Mouse (Mus musculus) heart, embryonic 14.5 days (tissue): ENCODE results near the gene Adamts8. TPM values are rescaled to one million over a fixed set of nuclear protein-coding genes. Genes with fewer than 3 reads are reported as not detected.

ENCODE experiments used
- ATAC-seq: fragments of 200-750 bp; cut with Nextera tagmentation; 2 replicates; pipeline ENCODE4 v1.8.0; 2017; ENCODE audit warnings: low read depth, moderate TSS enrichment; ENCODE audit not compliant: insufficient number of reproducible peaks, insufficient read depth, low FRiP score
- H3K27ac ChIP-seq, 2 experiments: fragments of 200-500 bp in 1 of 2; fragments of 300-500 bp in 1 of 2; sonication (generic) in 1 of 2; replicated peaks in 1 of 2; 2 replicates each; pipeline ENCODE4 v1.5.1; 2012 to 2014; ENCODE audit warnings: low read depth in 2 of 2, low read length in 2 of 2, control low read depth in 1 of 2, mild to moderate bottlenecking in 1 of 2, mixed read lengths in 1 of 2; ENCODE audit not compliant: control insufficient read depth in 1 of 2, insufficient read depth in 1 of 2
- H3K27me3 ChIP-seq: fragments of 300-500 bp; sonication (generic); 2 replicates; pipeline ENCODE4 v1.6.1; 2014; ENCODE audit warnings: mild to moderate bottlenecking, low read length, control low read depth; ENCODE audit not compliant: control insufficient read depth, insufficient read depth
- H3K36me3 ChIP-seq: fragments of 300-500 bp; sonication (generic); 2 replicates; pipeline ENCODE4 v1.6.1; 2014; ENCODE audit warnings: mild to moderate bottlenecking, control low read depth, low read length, mixed read lengths; ENCODE audit not compliant: control insufficient read depth, insufficient read depth
- H3K4me1 ChIP-seq, 2 experiments: fragments of 200-500 bp in 1 of 2; fragments of 300-500 bp in 1 of 2; sonication (generic) in 1 of 2; 2 replicates each; pipeline ENCODE4 v1.6.1; 2012 to 2014; ENCODE audit warnings: low read length in 2 of 2, control low read depth in 1 of 2, mixed read lengths in 1 of 2; ENCODE audit not compliant: control insufficient read depth in 2 of 2, insufficient read depth in 2 of 2
- H3K4me2 ChIP-seq: fragments of 300-500 bp; sonication (generic); 2 replicates; pipeline ENCODE4 v1.6.1; 2014; ENCODE audit warnings: mild to moderate bottlenecking, low read length
- H3K4me3 ChIP-seq, 2 experiments: fragments of 200-500 bp in 1 of 2; fragments of 300-500 bp in 1 of 2; sonication (generic) in 1 of 2; 2 replicates each; pipeline ENCODE4 v1.5.1; 2012 to 2014; ENCODE audit warnings: low read length in 2 of 2, mild to moderate bottlenecking in 2 of 2, control low read depth in 1 of 2, low read depth in 1 of 2, moderate library complexity in 1 of 2; ENCODE audit not compliant: control insufficient read depth in 1 of 2, insufficient read depth in 1 of 2
- H3K9ac ChIP-seq: fragments of 300-500 bp; sonication (generic); 2 replicates; pipeline ENCODE4 v1.6.1; 2014; ENCODE audit warnings: mild to moderate bottlenecking, low read length
- H3K9me3 ChIP-seq: fragments of 300-500 bp; sonication (generic); 2 replicates; pipeline ENCODE4 v1.6.1; 2016; ENCODE audit warnings: low read length, control low read depth; ENCODE audit not compliant: control insufficient read depth
- WGBS: fragments of 180-500 bp; shearing (Covaris S2); extraction: QIAGEN DNeasy Blood & Tissue Kit; methylation state at CpG from one replicate; pipeline ENCODE4 v1.1.7; 2014; 5-methylcytosine and 5-hydroxymethylcytosine counted together
- polyA plus RNA-seq: library from polyadenylated mRNA; unstranded; fragments of >200 nt; fragmentation: Nextera tagmentation; extraction: Ambion mirVana; gene quantifications from 2 replicates; pipeline ENCODE4 v1.2.1, GENCODE M21; 2014

The Adamts8 gene
- polyA plus RNA-seq, 1 experiment from 2014 or later = 11.0 TPM

GRCm38 (mm10) chr9:31010040-31010439 lies 67.7 kb downstream of the Adamts8 start:
- no peaks in the 10 kb centered on the region for H3K9me3 ChIP-seq
- H3K4me3 ChIP-seq = no peak overlapping the region
- no peak overlapping the region for H3K4me2 ChIP-seq
- no peak overlapping the region for H3K9ac ChIP-seq
- peaks cover 0 to 15% of the 10 kb centered on the region in 2 experiments for H3K4me1 ChIP-seq
- no peaks in the 10 kb centered on the region for H3K27me3 ChIP-seq
- no peak overlapping the region for H3K27ac ChIP-seq
- ATAC-seq = no peak
- no peaks in the 10 kb centered on the region for H3K36me3 ChIP-seq
- 70% methylated on average over 3 of the region's 3 CpGs for whole genome bisulfite sequencing

DNA sequence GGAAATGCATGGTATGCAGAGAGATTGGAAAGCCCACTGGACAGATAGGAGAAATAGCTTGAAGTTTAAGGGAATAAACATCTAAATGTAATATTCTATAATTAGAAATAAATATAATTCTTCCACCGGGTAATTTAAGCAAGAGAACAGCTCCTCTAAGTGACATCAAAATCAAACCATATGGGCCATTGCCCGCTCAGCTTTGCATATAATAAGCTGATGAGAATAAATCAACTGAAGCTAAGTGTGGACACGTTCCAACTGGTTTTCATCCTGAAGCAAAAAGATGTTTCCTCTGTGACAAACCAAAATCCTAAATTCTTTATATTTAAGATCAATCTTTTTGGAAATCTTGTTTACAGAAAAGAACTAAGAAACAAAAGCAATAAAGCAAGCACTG lies 68.4 kb downstream of the Adamts8 start:
- no peaks in the 10 kb centered on the region for H3K27me3 ChIP-seq
- no peak for ATAC-seq
- no peak overlapping the region for H3K27ac ChIP-seq
- H3K4me3 ChIP-seq = no peak overlapping the region
- H3K36me3 ChIP-seq = no peaks in the 10 kb centered on the region
- no peaks in the 10 kb centered on the region for H3K9me3 ChIP-seq
- H3K4me1 ChIP-seq = peaks cover 0 to 15% of the 10 kb centered on the region in 2 experiments
- H3K4me2 ChIP-seq = no peak overlapping the region
- H3K9ac ChIP-seq = no peak overlapping the region
- 74% methylated on average over 3 of the region's 3 CpGs for WGBS

GRCm38 (mm10) chr9:31011533-31011932 lies 69.2 kb downstream of the Adamts8 start:
- Histone ChIP-seq H3K9me3 (no peaks in the 10 kb centered on the region), H3K4me3 (no peak overlapping the region), H3K27me3 (no peaks in the 10 kb centered on the region), H3K4me2 (no peak overlapping the region), H3K4me1 (peaks cover 0 to 15% of the 10 kb centered on the region in 2 experiments), H3K27ac (peak overlapping the region; percentile 62 to 67), H3K36me3 (no peaks in the 10 kb centered on the region), H3K9ac (no peak overlapping the region)
- 6% methylated on average over 1 of the region's 1 CpGs for WGBS
- no peak for ATAC-seq

GRCm38 (mm10) chr9:31012674-31013073 lies 70.3 kb downstream of the Adamts8 start:
- 80% methylated on average over 4 of the region's 4 CpGs for WGBS
- Histone ChIP-seq H3K4me3 (no peak overlapping the region), H3K9me3 (no peaks in the 10 kb centered on the region), H3K27me3 (no peaks in the 10 kb centered on the region), H3K9ac (no peak overlapping the region), H3K36me3 (no peaks in the 10 kb centered on the region), H3K27ac (no peak overlapping the region), H3K4me2 (no peak overlapping the region), H3K4me1 (peaks cover 0 to 15% of the 10 kb centered on the region in 2 experiments)
- no peak for ATAC-seq

GRCm38 (mm10) chr9:31013415-31013814 lies 71.1 kb downstream of the Adamts8 start:
- H3K9ac ChIP-seq = no peak overlapping the region
- no peak for ATAC-seq
- peaks cover 0 to 15% of the 10 kb centered on the region in 2 experiments for H3K4me1 ChIP-seq
- no peak overlapping the region for H3K4me2 ChIP-seq
- H3K4me3 ChIP-seq = no peak overlapping the region
- H3K27ac ChIP-seq = no peak overlapping the region
- no peaks in the 10 kb centered on the region for H3K9me3 ChIP-seq
- no peaks in the 10 kb centered on the region for H3K36me3 ChIP-seq
- no peaks in the 10 kb centered on the region for H3K27me3 ChIP-seq
- WGBS = 83% methylated on average over 4 of the region's 4 CpGs

Other genes with a start within 250 kb of the Adamts8 start
- gene Adamts15, start 20.1 kb upstream of the Adamts8 start, polyA plus RNA-seq = 5.4 and 6.0 TPM in 2 replicates
- gene Zbtb44, start 88.1 kb downstream of the Adamts8 start, polyA plus RNA-seq = 8.2 and 9.2 TPM in 2 replicates
- gene St14, start 189.3 kb downstream of the Adamts8 start, polyA plus RNA-seq = 0.58 and 0.85 TPM in 2 replicates